Mouse (Mus musculus) liver, adult 2 months (tissue): Measurements from ENCODE around the gene Dbt. TPM values are rescaled to one million over a fixed set of nuclear protein-coding genes. Genes with fewer than 3 reads are reported as not detected.

Experiments used
- DNase-seq: peaks from one replicate; pipeline ENCODE4 v3.0.0-alpha.2; 2011; ENCODE audit warnings: low read depth, low spot score; ENCODE audit errors: extremely low read depth
- H3K27ac ChIP-seq: fragments of 200-500 bp; replicated peaks from 2 replicates; pipeline ENCODE4 v1.5.1; 2012; ENCODE audit warnings: low read depth, mild to moderate bottlenecking, control low read depth, inconsistent platforms, low read length; ENCODE audit not compliant: insufficient read depth
- H3K27me3 ChIP-seq: fragments of 200-500 bp; 2 replicates; pipeline ENCODE4 v1.6.1; 2012; ENCODE audit warnings: mild to moderate bottlenecking, moderate library complexity, low read length, inconsistent platforms; ENCODE audit not compliant: control insufficient read depth, insufficient read depth
- H3K36me3 ChIP-seq: fragments of 200-500 bp; 2 replicates; pipeline ENCODE4 v1.6.1; 2012; ENCODE audit warnings: low read length, inconsistent platforms; ENCODE audit not compliant: control insufficient read depth, insufficient read depth
- H3K4me1 ChIP-seq: fragments of 200-500 bp; 2 replicates; pipeline ENCODE4 v1.6.1; 2011; ENCODE audit warnings: low read length; ENCODE audit not compliant: control insufficient read depth, insufficient read depth
- H3K4me3 ChIP-seq: fragments of 200-500 bp; 2 replicates; pipeline ENCODE4 v1.5.1; 2011; ENCODE audit warnings: low read depth, mild to moderate bottlenecking, control low read depth, low read length, moderate library complexity; ENCODE audit not compliant: insufficient read depth
- H3K79me2 ChIP-seq: fragments of 200-500 bp; 2 replicates; pipeline ENCODE4 v1.6.1; 2012; ENCODE audit warnings: inconsistent platforms, mild to moderate bottlenecking, low read length, moderate library complexity; ENCODE audit not compliant: control insufficient read depth, insufficient read depth
- H3K9ac ChIP-seq: fragments of 200-500 bp; 2 replicates; pipeline ENCODE4 v1.6.1; 2012; ENCODE audit warnings: low read depth, mild to moderate bottlenecking, control low read depth, inconsistent platforms, low read length
- CTCF ChIP-seq: fragments of 200-500 bp; IDR thresholded peaks from 2 replicates; pipeline ENCODE4 v1.5.1; 2011; ENCODE audit warnings: low read depth, low read length, control low read depth
- POLR2A ChIP-seq: fragments of 200-500 bp; IDR thresholded peaks from 2 replicates; pipeline ENCODE4 v1.6.1; 2011; ENCODE audit warnings: low read length, control low read depth; ENCODE audit not compliant: insufficient read depth; ENCODE audit errors: extremely low read depth
- WGBS: fragments of 180-500 bp; shearing (Covaris S2); methylation state at CpG from one replicate; pipeline ENCODE4 v1.1.7; 2018; 5-methylcytosine and 5-hydroxymethylcytosine counted together
- polyA plus RNA-seq: library from polyadenylated mRNA; depleted of rRNA; stranded (reverse); fragments of >200 nt; gene quantifications from 2 replicates; pipeline ENCODE4 v1.2.3, GENCODE M21; 2012; rRNA removed
- total RNA-seq: library from RNA; depleted of rRNA; stranded (reverse); fragments of >200 nt; gene quantifications from 2 replicates; pipeline ENCODE4 v1.2.3, GENCODE M21; 2014; rRNA removed

Gene Dbt
- total RNA-seq, result 67.1 and 70.9 TPM in 2 replicates
- 37.4 and 74.5 TPM in 2 replicates for polyA plus RNA-seq

GRCm38 (mm10) chr3:116512904-116513716, at the start of gene Dbt:
Gene Dbt (plus strand): TSS chr3:116513070.
- H3K36me3 ChIP-seq, result 0 out of 2 replicates have a peak, but pooled peaks cover 1% of the 10 kb centered on the region
- peaks cover 9% of the 10 kb centered on the region for H3K4me1 ChIP-seq
- peak within 1 kb of the TSS; percentile 77 for H3K9ac ChIP-seq
- TF ChIP-seq CTCF, result no peak
- peak; percentile 72 for TF ChIP-seq POLR2A
- peak; percentile 87 for DNase-seq
- H3K27ac ChIP-seq, result peak within 1 kb of the TSS; percentile 82
- H3K4me3 ChIP-seq, result peak within 1 kb of the TSS; percentile 78
- H3K27me3 ChIP-seq, result no peaks in the 10 kb centered on the region
- peaks cover 21% of the 10 kb centered on the region for H3K79me2 ChIP-seq
- under 1% methylated on average over 36 of the region's 36 CpGs for WGBS

DNA sequence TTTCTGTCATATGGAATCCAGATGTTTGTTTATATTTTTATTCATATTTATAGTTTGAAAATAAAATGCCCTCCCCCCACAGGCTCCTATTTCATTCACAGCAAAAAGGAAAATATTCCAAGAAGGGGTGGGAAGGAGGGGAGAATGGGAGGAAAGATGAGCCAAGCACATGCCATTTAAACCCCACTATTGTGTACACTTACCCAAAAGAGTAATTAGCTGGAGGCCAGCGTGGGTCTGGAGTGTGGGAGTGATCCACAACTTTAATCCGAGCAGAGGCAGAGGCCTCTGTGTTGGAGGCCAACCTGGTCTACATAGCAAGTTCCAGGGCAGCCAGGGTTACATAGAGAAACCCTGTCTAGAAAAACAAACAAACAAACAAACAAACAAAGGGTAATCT, 48.6 kb upstream of the Dbt start:
- Histone ChIP-seq H3K36me3 (no peaks in the 10 kb centered on the region), H3K4me3 (no peak overlapping the region), H3K27ac (no peak overlapping the region), H3K4me1 (no peaks in the 10 kb centered on the region), H3K27me3 (no peaks in the 10 kb centered on the region), H3K9ac (no peak overlapping the region), H3K79me2 (no peaks in the 10 kb centered on the region)
- WGBS, result 74% methylated on average over 2 of the region's 2 CpGs
- DNase-seq, result no peak
- no peak for TF ChIP-seq POLR2A
- TF ChIP-seq CTCF, result no peak

DNA sequence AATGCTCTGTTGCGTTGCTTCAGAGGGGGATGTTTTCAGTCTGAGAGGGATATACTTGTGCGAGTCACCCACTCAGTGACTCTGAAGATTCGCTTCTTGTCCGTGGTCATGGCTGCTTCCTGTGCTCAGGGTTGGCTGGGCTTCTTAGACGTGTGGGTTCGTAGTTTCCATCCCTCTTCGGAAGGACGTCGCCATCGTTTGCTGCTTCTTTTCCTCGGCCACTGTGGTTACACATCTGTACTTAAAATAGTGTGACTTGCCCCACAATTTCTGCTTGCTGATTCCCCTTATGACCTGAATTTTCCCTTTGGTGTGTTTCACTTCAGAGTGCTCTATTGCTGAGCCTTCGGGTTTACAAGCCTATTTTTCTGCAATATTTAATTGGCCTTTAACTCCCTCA, 47.2 kb upstream of the Dbt start:
- H3K79me2 ChIP-seq, result no peaks in the 10 kb centered on the region
- H3K27ac ChIP-seq, result no peak overlapping the region
- H3K27me3 ChIP-seq, result no peaks in the 10 kb centered on the region
- no peaks in the 10 kb centered on the region for H3K36me3 ChIP-seq
- 85% methylated on average over 12 of the region's 12 CpGs for WGBS
- H3K9ac ChIP-seq, result no peak overlapping the region
- H3K4me1 ChIP-seq, result no peaks in the 10 kb centered on the region
- no peak for TF ChIP-seq CTCF
- TF ChIP-seq POLR2A, result no peak
- H3K4me3 ChIP-seq, result no peak overlapping the region
- no peak for DNase-seq

DNA sequence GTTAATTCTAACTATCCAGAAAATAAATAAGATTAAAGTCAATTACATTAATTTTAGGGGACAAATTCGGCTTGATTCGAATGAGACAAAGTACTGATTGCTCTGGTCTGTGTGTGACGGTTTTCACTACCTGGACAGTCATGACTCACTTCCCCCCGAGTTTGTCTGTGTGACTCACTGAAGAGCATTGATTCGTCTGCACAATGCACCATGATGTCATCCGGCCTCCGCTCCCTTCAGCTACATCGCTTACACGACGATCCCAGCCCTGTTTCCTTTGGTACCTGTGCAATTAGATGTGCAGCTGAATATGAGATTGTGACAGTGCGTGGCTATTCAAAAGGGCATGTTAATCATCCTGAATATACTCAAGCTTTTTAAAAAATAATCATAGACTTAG, 38.3 kb upstream of the Dbt start:
- TF ChIP-seq POLR2A (no peak), CTCF (no peak)
- Histone ChIP-seq H3K4me3 (no peak overlapping the region), H3K27me3 (no peaks in the 10 kb centered on the region), H3K79me2 (no peaks in the 10 kb centered on the region), H3K4me1 (no peaks in the 10 kb centered on the region), H3K9ac (no peak overlapping the region), H3K36me3 (no peaks in the 10 kb centered on the region), H3K27ac (no peak overlapping the region)
- 64% methylated on average over 11 of the region's 11 CpGs for WGBS
- no peak for DNase-seq

GRCm38 (mm10) chr3:116476686-116477298, 36.1 kb upstream of the Dbt start:
- Histone ChIP-seq H3K27ac (no peak overlapping the region), H3K4me1 (no peaks in the 10 kb centered on the region), H3K9ac (no peak overlapping the region), H3K36me3 (no peaks in the 10 kb centered on the region), H3K27me3 (no peaks in the 10 kb centered on the region), H3K79me2 (no peaks in the 10 kb centered on the region), H3K4me3 (no peak overlapping the region)
- 49% methylated on average over 5 of the region's 5 CpGs for whole genome bisulfite sequencing
- DNase-seq, result no peak
- no peak for TF ChIP-seq CTCF
- no peak for TF ChIP-seq POLR2A

DNA sequence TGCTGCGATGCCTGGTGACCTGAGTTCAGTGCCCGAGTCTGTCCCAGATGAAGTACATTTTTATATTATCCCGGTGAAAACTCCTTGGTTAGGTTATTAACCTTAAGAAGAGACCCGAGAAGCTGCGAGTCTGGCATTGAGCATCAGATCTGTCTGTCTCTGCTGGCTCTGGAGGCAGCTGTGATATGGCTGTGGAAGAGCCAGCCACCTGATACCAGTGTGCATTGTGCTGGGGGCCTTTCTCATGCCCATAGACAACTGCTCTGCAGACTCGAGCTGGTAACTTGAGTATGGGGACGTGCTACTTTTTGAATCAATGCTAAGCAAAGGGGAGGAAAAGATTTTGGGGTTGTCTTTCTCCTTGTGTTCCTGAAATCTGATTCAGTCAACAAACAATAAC, 35.5 kb upstream of the Dbt start:
- no peak for DNase-seq
- Histone ChIP-seq H3K27me3 (no peaks in the 10 kb centered on the region), H3K4me3 (no peak overlapping the region), H3K79me2 (no peaks in the 10 kb centered on the region), H3K4me1 (no peaks in the 10 kb centered on the region), H3K27ac (no peak overlapping the region), H3K36me3 (no peaks in the 10 kb centered on the region), H3K9ac (no peak overlapping the region)
- TF ChIP-seq CTCF (no peak), POLR2A (no peak)
- 85% methylated on average over 7 of the region's 7 CpGs for WGBS
